Mouse (Mus musculus) G1E (cell line): ENCODE data around the gene AL732309.1.

Experiments used
- CTCF ChIP-seq: IDR thresholded peaks from 2 replicates; pipeline ENCODE4 v1.5.1; 2012; ENCODE audit warnings: low read depth, low read length, inconsistent platforms, mixed read lengths
- GATA1 ChIP-seq: IDR thresholded peaks from 2 replicates; pipeline ENCODE4 v1.6.1; 2012; ENCODE audit warnings: borderline replicate concordance, low read length, inconsistent platforms, mixed read lengths
- GATA2 ChIP-seq: IDR thresholded peaks from 2 replicates; pipeline ENCODE4 v1.6.1; 2012; ENCODE audit warnings: low read depth, low read length, inconsistent platforms, borderline replicate concordance
- TAL1 ChIP-seq: conservative IDR thresholded peaks from 2 replicates; pipeline ENCODE4 v1.6.1; 2012; ENCODE audit warnings: low read depth, low read length, inconsistent platforms, mixed read lengths

DNA sequence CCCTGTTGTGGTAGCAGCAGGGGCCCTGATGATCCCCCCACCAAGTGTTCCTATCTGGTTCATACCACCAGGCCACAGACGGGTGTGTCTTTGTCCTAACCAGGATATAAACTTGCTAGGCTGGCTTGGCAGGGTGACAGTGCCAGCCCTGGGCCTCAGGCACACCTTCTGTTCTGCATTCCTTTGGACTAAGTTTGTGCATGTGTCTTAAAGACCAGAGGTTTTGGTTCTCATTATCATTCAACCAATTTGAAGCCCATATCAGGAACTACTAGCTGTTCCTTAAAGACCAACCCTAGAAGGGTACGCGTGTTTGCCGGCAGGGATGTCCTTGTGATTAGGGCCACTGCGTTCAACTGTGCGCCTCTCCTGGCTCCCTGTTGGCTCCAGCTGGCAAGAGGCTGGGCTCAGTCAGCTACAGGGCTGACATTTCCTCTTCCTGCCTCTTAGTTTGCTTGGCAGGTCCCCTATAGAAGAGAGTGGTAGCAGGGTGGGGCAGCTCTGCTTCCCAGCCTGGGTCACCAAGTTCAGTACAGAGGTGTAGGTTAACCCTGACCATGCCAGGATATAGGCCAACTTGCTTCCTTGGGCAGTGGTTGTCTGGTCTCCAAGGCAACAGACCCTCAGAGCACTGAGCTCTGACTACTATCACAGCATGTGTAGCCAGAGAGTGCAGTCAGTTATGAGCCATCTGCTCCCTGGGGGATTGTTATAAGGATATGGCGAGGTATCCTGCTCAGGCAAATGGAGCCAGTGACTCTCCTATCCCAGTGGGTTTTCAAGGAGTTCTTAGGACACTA, 40.4 kb upstream of the AL732309.1 start:
- TF ChIP-seq CTCF (no peak), GATA1 (no peak), TAL1 (no peak), GATA2 (no peak)
